Mouse (Mus musculus) T-helper 1 cell (primary cell): Measurements from ENCODE around the gene Grasp.

Source experiments
- in situ Hi-C: fragments of 300-600 bp; cut with MboI, MseI; formaldehyde crosslinking; loops from one replicate; pipeline ENCODE4 v1.15.1; 2025; ENCODE audit warnings: high pct_unique_total_duplicates

Grasp gene

GRCm38 (mm10) chr15:101248029-101248710, 24.2 kb downstream of the Grasp start:
- in situ Hi-C loops, result no loop called here

GRCm38 (mm10) chr15:101250220-101250800, 26.3 kb downstream of the Grasp start:
- in situ Hi-C loops, result loop anchor here (10.0 to 25.0 kb wide), 3 partner anchors 526 to 1094 kb away; partner anchors contain the start of genes Galnt6 and Itgb7

GRCm38 (mm10) chr15:101251930-101252329, 27.9 kb downstream of the Grasp start:
- in situ Hi-C loops, result loop anchor here (10.0 to 25.0 kb wide), 3 partner anchors 527 to 1093 kb away; partner anchors contain the start of genes Galnt6 and Itgb7

- in situ Hi-C loops, result loop anchor here (10.0 to 25.0 kb wide), 3 partner anchors 528 to 1092 kb away; partner anchors contain the start of genes Galnt6 and Itgb7
Observed at GRCm38 (mm10) chr15:101252614-101253013, 28.6 kb downstream of the Grasp start.

- in situ Hi-C loops, result loop anchor here (10.0 to 25.0 kb wide), 3 partner anchors 529 to 1091 kb away; partner anchors contain the start of genes Galnt6 and Itgb7
Observed at GRCm38 (mm10) chr15:101253563-101253885, 29.5 kb downstream of the Grasp start.

- in situ Hi-C loops, result loop anchor here (10.0 to 25.0 kb wide), 3 partner anchors 529 to 1091 kb away; partner anchors contain the start of genes Galnt6 and Itgb7
Observed at GRCm38 (mm10) chr15:101253886-101254795, 30.2 kb downstream of the Grasp start, which contains the start of gene Nr4a1. TSS of gene Nr4a1 (plus strand) at chr15:101254269.

- in situ Hi-C loops, result loop anchor here (10.0 to 25.0 kb wide), 3 partner anchors 531 to 1089 kb away; partner anchors contain the start of genes Galnt6 and Itgb7
Observed at GRCm38 (mm10) chr15:101255842-101256462, 32.0 kb downstream of the Grasp start.

- in situ Hi-C loops, result loop anchor here (10.0 to 25.0 kb wide), 3 partner anchors 532 to 1088 kb away; partner anchors contain the start of genes Galnt6 and Itgb7
Observed at GRCm38 (mm10) chr15:101256463-101257206, 32.6 kb downstream of the Grasp start.

GRCm38 (mm10) chr15:101258420-101258819, 34.4 kb downstream of the Grasp start:
- in situ Hi-C loops, result loop anchor here (10.0 to 25.0 kb wide), 3 partner anchors 534 to 1086 kb away; partner anchors contain the start of genes Galnt6 and Itgb7

GRCm38 (mm10) chr15:101259922-101260321, 35.9 kb downstream of the Grasp start:
- in situ Hi-C loops, result loop anchor here (10.0 to 25.0 kb wide), 3 partner anchors 535 to 1085 kb away; partner anchors contain the start of genes Galnt6 and Itgb7

GRCm38 (mm10) chr15:101260387-101260786, 36.4 kb downstream of the Grasp start:
- in situ Hi-C loops, result loop anchor here (25.0 kb wide), 1 partner anchor 977 kb away; the partner anchor contains the start of gene Itgb7

- in situ Hi-C loops, result loop anchor here (25.0 kb wide), 1 partner anchor 976 kb away; the partner anchor contains the start of gene Itgb7
Observed at GRCm38 (mm10) chr15:101260874-101261622, 37.1 kb downstream of the Grasp start.

- in situ Hi-C loops, result loop anchor here (25.0 kb wide), 1 partner anchor 975 kb away; the partner anchor contains the start of gene Itgb7
Observed at GRCm38 (mm10) chr15:101262502-101262901, 38.5 kb downstream of the Grasp start.

- in situ Hi-C loops, result loop anchor here (25.0 kb wide), 1 partner anchor 971 kb away; the partner anchor contains the start of gene Itgb7
Observed at GRCm38 (mm10) chr15:101266132-101266963, 42.4 kb downstream of the Grasp start.

- in situ Hi-C loops, result loop anchor here (25.0 kb wide), 1 partner anchor 970 kb away; the partner anchor contains the start of gene Itgb7
Observed at GRCm38 (mm10) chr15:101267053-101268032, 43.4 kb downstream of the Grasp start.

GRCm38 (mm10) chr15:101270101-101270820, 46.3 kb downstream of the Grasp start:
- in situ Hi-C loops, result loop anchor here (10.0 to 25.0 kb wide), 2 partner anchors 967 to 1215 kb away; partner anchors contain the start of gene Itgb7
